Mouse (Mus musculus): Measurements from ENCODE around the gene Csnk1g1. TPM values are rescaled to one million over a fixed set of nuclear protein-coding genes. Genes with fewer than 3 reads are reported as not detected.

Csnk1g1 gene
- polyA plus RNA-seq, 1 experiment from 2014 or later, result 18.4 TPM

DNA sequence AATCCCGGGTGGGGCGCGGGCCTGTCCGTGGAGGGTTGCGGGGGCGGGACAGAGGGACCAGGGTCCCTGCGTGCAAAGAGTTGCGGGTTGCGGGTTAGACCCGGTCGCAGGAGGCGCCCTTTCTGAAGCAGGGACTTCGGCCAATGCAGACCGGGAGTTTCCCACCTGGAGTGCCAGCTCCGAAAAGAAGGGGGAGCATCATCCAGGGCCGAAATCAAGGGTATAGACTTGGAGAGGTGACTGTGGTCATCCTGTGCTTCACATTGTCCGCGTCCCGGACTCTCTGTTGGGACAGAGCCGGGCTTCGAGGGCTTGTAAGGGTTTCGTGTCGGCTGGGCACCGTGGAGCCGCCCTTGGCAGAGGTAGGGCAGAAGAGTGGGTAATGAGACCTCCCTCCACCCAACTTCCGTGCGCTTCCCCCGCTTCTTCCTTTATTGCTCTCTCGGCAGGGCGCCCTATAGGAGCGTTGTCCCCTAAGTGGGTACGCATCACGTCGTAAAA is 627 bp downstream of the Csnk1g1 start:
- DNase-seq (ENCODE audit: low spot score, missing footprints), result peak; percentile 93
- H3K9ac ChIP-seq (ENCODE audit: low read length), result peak overlapping the region; percentile 84
- H3K4me1 ChIP-seq (ENCODE audit: control insufficient read depth, insufficient read depth, low read length), result peaks cover 7% of the 10 kb centered on the region; the same call in 1 of the 2 replicates
- ATAC-seq (ENCODE audit: low FRiP score), result no peak
- no peaks in the 10 kb centered on the region for H3K9me3 ChIP-seq (ENCODE audit: control insufficient read depth, low read length)
- WGBS, result under 1% methylated on average over 34 of the region's 34 CpGs
- H3K4me3 ChIP-seq (ENCODE audit: low read depth, low read length), result peak overlapping the region; percentile 76
- H3K27ac ChIP-seq (ENCODE audit: low read depth, low read length), result peak overlapping the region; percentile 72
- peak overlapping the region; percentile 87 for H3K4me2 ChIP-seq
- no peaks in the 10 kb centered on the region for H3K27me3 ChIP-seq (ENCODE audit: control insufficient read depth, insufficient read depth, low read length)
- H3K36me3 ChIP-seq (ENCODE audit: control insufficient read depth, insufficient read depth, low read length), result peaks cover 3% of the 10 kb centered on the region; the same call in 1 of the 2 replicates

DNA sequence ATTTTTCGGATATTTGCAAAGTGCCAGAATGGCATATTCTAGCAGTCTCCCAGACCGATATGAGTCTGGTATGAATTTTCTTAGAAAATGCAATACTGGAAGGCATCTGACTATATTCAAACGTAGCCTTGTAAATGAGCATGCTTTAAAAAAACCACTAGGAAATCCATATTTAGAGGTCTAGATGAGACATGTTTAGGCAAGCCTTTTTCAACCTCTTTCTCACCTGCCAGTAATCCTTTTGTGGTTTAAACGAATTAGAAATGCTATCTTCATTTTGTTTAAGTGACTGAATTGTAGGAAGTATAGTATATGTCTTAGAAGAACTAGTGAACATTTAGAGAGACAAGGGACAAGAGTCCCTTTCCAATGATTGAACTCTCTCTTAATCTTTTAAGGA is 1.1 kb downstream of the Csnk1g1 start:
- peak overlapping the region; percentile 76 for H3K4me3 ChIP-seq (ENCODE audit: low read depth, low read length)
- peaks cover 3% of the 10 kb centered on the region; the same call in 1 of the 2 replicates for H3K36me3 ChIP-seq (ENCODE audit: control insufficient read depth, insufficient read depth, low read length)
- H3K27me3 ChIP-seq (ENCODE audit: control insufficient read depth, insufficient read depth, low read length), result no peaks in the 10 kb centered on the region
- H3K4me1 ChIP-seq (ENCODE audit: control insufficient read depth, insufficient read depth, low read length), result peaks cover 7% of the 10 kb centered on the region; the same call in 1 of the 2 replicates
- 14% methylated on average over 4 of the region's 4 CpGs for WGBS
- peak overlapping the region; percentile 84 for H3K9ac ChIP-seq (ENCODE audit: low read length)
- no peak overlapping the region for H3K27ac ChIP-seq (ENCODE audit: low read depth, low read length)
- no peak for DNase-seq (ENCODE audit: low spot score, missing footprints)
- ATAC-seq (ENCODE audit: low FRiP score), result no peak
- peak overlapping the region; percentile 87 for H3K4me2 ChIP-seq
- H3K9me3 ChIP-seq (ENCODE audit: control insufficient read depth, low read length), result no peaks in the 10 kb centered on the region

DNA sequence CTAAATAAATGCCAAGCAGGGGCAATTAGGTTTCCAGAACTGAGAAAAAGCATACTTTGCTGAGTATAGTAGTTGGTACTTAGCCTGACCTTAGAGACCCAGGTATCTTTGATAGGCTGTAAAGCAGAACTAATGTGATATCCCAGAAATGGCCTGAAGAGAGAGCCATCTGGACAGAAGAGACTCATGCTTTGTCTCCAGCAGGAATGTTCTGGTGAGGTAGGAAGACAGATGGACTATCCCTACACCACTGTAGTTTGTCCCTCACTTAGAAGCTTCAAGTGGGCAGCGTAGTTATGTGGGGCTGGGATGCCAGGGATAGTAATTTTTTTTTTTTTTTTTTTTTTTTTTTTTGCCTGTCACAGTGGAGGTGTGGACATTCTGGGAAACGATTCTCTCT is 5.3 kb downstream of the Csnk1g1 start:
- no peaks in the 10 kb centered on the region for H3K36me3 ChIP-seq (ENCODE audit: control insufficient read depth, insufficient read depth, low read length)
- no peak overlapping the region for H3K27ac ChIP-seq (ENCODE audit: low read depth, low read length)
- H3K4me3 ChIP-seq (ENCODE audit: low read depth, low read length), result no peak overlapping the region
- no peaks in the 10 kb centered on the region for H3K9me3 ChIP-seq (ENCODE audit: control insufficient read depth, low read length)
- DNase-seq (ENCODE audit: low spot score, missing footprints) (no peak), ATAC-seq (ENCODE audit: low FRiP score) (no peak)
- H3K27me3 ChIP-seq (ENCODE audit: control insufficient read depth, insufficient read depth, low read length), result no peaks in the 10 kb centered on the region
- peaks cover 3% of the 10 kb centered on the region; the same call in 1 of the 2 replicates for H3K4me1 ChIP-seq (ENCODE audit: control insufficient read depth, insufficient read depth, low read length)
- no peak overlapping the region for H3K4me2 ChIP-seq
- WGBS, result 88% methylated on average over 2 of the region's 2 CpGs
- no peak overlapping the region for H3K9ac ChIP-seq (ENCODE audit: low read length)

DNA sequence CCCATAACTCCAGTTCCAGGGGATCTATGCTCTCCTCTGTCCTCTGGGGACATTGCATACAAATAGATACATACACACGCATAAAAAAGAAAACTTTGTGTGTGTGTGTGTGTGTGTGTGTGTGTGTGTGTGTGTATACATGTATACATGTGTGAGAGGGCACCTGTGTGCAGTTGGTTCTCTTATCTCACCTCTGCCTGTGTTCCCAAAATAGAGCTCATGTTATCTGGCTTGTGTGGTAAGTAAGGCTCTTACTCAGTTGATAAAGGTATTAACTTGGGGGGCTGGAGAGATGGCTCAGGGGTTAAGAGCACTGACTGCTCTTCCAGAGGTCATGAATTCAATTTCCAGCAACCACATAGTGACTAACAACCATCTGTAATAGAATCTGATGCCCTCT is 8.3 kb downstream of the Csnk1g1 start:
- Histone ChIP-seq H3K9me3 (ENCODE audit: control insufficient read depth, low read length) (no peaks in the 10 kb centered on the region), H3K27me3 (ENCODE audit: control insufficient read depth, insufficient read depth, low read length) (no peaks in the 10 kb centered on the region), H3K4me3 (ENCODE audit: low read depth, low read length) (no peak overlapping the region), H3K4me2 (no peak overlapping the region), H3K9ac (ENCODE audit: low read length) (no peak overlapping the region), H3K36me3 (ENCODE audit: control insufficient read depth, insufficient read depth, low read length) (no peaks in the 10 kb centered on the region), H3K27ac (ENCODE audit: low read depth, low read length) (no peak overlapping the region), H3K4me1 (ENCODE audit: control insufficient read depth, insufficient read depth, low read length) (no peaks in the 10 kb centered on the region)
- WGBS, result 88% methylated on average over 1 of the region's 1 CpGs
- no peak for DNase-seq (ENCODE audit: low spot score, missing footprints)
- no peak for ATAC-seq (ENCODE audit: low FRiP score)

DNA sequence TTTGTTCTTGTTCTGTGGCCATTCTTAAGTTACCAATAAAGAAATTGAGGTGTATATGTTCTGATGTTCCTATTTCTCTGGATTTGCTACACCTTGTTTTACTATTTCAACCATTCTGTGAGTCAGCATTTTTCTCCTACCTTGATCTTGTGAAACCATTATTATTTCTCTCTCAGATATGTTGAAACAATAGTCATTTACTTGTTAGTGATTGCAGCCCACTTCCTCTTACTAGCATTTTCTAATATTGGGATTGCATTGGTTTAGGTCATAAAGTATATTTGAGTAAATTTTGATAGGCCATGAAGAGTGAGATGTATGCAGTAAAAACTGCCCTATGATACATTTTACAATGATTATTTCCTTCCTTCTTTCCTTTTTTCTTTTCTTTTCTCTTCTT is 19.7 kb downstream of the Csnk1g1 start:
- H3K4me3 ChIP-seq (ENCODE audit: low read depth, low read length), result no peak overlapping the region
- H3K36me3 ChIP-seq (ENCODE audit: control insufficient read depth, insufficient read depth, low read length), result no peaks in the 10 kb centered on the region
- no peak overlapping the region for H3K27ac ChIP-seq (ENCODE audit: low read depth, low read length)
- no peaks in the 10 kb centered on the region for H3K4me1 ChIP-seq (ENCODE audit: control insufficient read depth, insufficient read depth, low read length)
- H3K9me3 ChIP-seq (ENCODE audit: control insufficient read depth, low read length), result no peaks in the 10 kb centered on the region
- H3K4me2 ChIP-seq, result no peak overlapping the region
- no peaks in the 10 kb centered on the region for H3K27me3 ChIP-seq (ENCODE audit: control insufficient read depth, insufficient read depth, low read length)
- no peak for ATAC-seq (ENCODE audit: low FRiP score)
- no peak overlapping the region for H3K9ac ChIP-seq (ENCODE audit: low read length)
- DNase-seq (ENCODE audit: low spot score, missing footprints), result no peak

DNA sequence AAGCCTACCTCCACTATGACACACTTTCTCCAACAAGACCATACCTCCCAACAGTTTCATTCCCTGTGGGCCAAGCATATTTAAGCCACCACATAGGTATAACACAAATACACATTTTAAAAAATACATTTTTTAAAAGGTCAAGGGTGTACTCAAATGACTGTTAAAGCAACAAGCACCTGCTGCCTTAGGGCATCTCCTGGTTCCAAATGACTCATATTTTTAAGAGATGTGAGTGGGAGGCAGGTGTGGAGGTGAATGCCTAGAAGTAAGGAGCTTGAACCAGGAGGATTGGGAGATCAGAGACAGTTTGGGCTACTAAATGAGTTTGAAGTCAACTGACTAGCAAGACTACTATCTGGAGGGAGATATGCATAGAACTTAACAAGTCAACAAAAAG is 21.1 kb downstream of the Csnk1g1 start:
- Histone ChIP-seq H3K36me3 (ENCODE audit: control insufficient read depth, insufficient read depth, low read length) (no peaks in the 10 kb centered on the region), H3K9ac (ENCODE audit: low read length) (no peak overlapping the region), H3K4me2 (no peak overlapping the region), H3K4me1 (ENCODE audit: control insufficient read depth, insufficient read depth, low read length) (no peaks in the 10 kb centered on the region), H3K4me3 (ENCODE audit: low read depth, low read length) (no peak overlapping the region), H3K27ac (ENCODE audit: low read depth, low read length) (no peak overlapping the region), H3K27me3 (ENCODE audit: control insufficient read depth, insufficient read depth, low read length) (no peaks in the 10 kb centered on the region), H3K9me3 (ENCODE audit: control insufficient read depth, low read length) (no peaks in the 10 kb centered on the region)
- DNase-seq (ENCODE audit: low spot score, missing footprints), result no peak
- ATAC-seq (ENCODE audit: low FRiP score), result no peak

DNA sequence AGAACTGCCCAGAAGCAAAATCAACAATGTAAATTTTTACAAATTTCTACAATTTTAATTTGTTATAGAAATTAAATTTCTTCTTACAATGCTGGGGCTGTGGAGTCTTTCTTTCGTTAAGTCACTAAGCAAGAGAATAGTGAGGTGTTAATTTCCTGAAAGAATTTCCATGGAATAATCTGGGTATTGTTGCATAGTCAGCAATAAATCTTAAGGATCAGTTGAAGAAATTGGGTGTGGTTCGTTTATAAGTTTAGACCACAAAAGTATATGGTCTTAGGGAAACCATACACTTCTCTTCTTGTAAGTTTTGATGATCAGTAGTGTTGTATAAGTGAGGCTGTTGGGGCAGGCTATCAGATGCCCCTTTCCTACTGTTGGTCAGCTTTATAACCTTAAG is 28.8 kb downstream of the Csnk1g1 start:
- H3K4me3 ChIP-seq (ENCODE audit: low read depth, low read length), result no peak overlapping the region
- H3K9ac ChIP-seq (ENCODE audit: low read length), result no peak overlapping the region
- no peaks in the 10 kb centered on the region for H3K36me3 ChIP-seq (ENCODE audit: control insufficient read depth, insufficient read depth, low read length)
- 90% methylated on average over 2 of the region's 2 CpGs for whole genome bisulfite sequencing
- DNase-seq (ENCODE audit: low spot score, missing footprints) (no peak), ATAC-seq (ENCODE audit: low FRiP score) (no peak)
- no peaks in the 10 kb centered on the region for H3K9me3 ChIP-seq (ENCODE audit: control insufficient read depth, low read length)
- no peak overlapping the region for H3K27ac ChIP-seq (ENCODE audit: low read depth, low read length)
- H3K4me1 ChIP-seq (ENCODE audit: control insufficient read depth, insufficient read depth, low read length), result no peaks in the 10 kb centered on the region
- H3K27me3 ChIP-seq (ENCODE audit: control insufficient read depth, insufficient read depth, low read length), result no peaks in the 10 kb centered on the region
- H3K4me2 ChIP-seq, result no peak overlapping the region

DNA sequence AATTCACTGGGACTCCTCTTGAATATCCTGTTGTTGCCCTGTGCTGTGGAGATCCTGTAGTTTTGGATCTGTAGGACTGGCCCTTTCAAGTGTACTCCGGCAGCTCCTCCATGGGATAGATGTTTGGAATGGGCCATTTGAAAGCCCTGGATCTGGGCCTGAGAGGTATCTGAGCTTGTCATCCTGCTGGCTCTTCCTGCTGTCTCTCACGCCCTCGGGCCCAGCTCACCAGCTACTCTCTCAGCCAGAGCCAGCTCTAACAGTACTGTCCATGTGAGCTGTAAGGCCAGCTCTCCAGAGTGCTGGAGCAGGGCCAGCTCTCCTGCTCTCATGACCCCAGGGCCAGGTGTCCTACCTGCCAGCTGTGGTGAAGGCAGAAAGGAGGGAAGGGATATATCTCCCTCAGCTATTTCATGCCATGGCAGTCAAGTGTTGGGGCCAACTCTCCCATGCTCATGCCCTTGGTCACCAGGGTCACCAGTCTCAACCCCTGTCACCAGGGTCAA is 42.4 kb downstream of the Csnk1g1 start:
- no peaks in the 10 kb centered on the region for H3K27me3 ChIP-seq (ENCODE audit: control insufficient read depth, insufficient read depth, low read length)
- H3K36me3 ChIP-seq (ENCODE audit: control insufficient read depth, insufficient read depth, low read length), result no peaks in the 10 kb centered on the region
- H3K4me2 ChIP-seq, result no peak overlapping the region
- no peak overlapping the region for H3K4me3 ChIP-seq (ENCODE audit: low read depth, low read length)
- DNase-seq (ENCODE audit: low spot score, missing footprints) (no peak), ATAC-seq (ENCODE audit: low FRiP score) (no peak)
- no peak overlapping the region for H3K27ac ChIP-seq (ENCODE audit: low read depth, low read length)
- no peaks in the 10 kb centered on the region for H3K9me3 ChIP-seq (ENCODE audit: control insufficient read depth, low read length)
- 87% methylated on average over 3 of the region's 3 CpGs for WGBS
- no peaks in the 10 kb centered on the region for H3K4me1 ChIP-seq (ENCODE audit: control insufficient read depth, insufficient read depth, low read length)
- H3K9ac ChIP-seq (ENCODE audit: low read length), result no peak overlapping the region

DNA sequence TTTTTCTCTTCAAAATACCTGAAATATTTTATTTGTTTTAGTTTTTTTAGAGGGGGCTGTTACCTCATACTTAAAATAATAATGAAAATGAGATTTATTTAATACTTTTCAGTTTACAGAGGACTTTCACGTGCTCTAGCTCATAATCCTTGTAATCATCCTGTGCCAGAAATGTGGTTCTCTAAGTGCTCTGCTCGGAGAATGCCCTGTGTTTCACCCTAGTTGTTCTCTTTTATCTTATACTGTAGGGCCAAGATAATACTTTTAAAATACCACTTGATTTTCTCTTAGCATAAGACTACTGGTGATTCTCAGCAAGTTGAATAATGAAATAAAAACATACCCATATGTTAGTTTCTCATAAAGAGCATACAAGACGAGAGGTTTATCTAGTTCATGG is 61.3 kb downstream of the Csnk1g1 start:
- Histone ChIP-seq H3K9ac (ENCODE audit: low read length) (no peak overlapping the region), H3K36me3 (ENCODE audit: control insufficient read depth, insufficient read depth, low read length) (no peaks in the 10 kb centered on the region), H3K4me3 (ENCODE audit: low read depth, low read length) (no peak overlapping the region), H3K27ac (ENCODE audit: low read depth, low read length) (no peak overlapping the region), H3K9me3 (ENCODE audit: control insufficient read depth, low read length) (no peaks in the 10 kb centered on the region), H3K27me3 (ENCODE audit: control insufficient read depth, insufficient read depth, low read length) (no peaks in the 10 kb centered on the region), H3K4me2 (no peak overlapping the region), H3K4me1 (ENCODE audit: control insufficient read depth, insufficient read depth, low read length) (no peaks in the 10 kb centered on the region)
- DNase-seq (ENCODE audit: low spot score, missing footprints), result no peak
- ATAC-seq (ENCODE audit: low FRiP score), result no peak
- 86% methylated on average over 3 of the region's 3 CpGs for WGBS

Measured in midbrain, embryonic 11.5 days (tissue).